Mouse (Mus musculus): ENCODE data around the gene Btbd2. TPM values are rescaled to one million over a fixed set of nuclear protein-coding genes. Genes with fewer than 3 reads are reported as not detected.
A peak's percentile ranks its signal among the peaks of the same experiment; 100 is the strongest.

The Btbd2 gene
- total and polyA plus RNA-seq, 2 experiments from 2014 or later = 36.7 to 92.2 TPM

DNA sequence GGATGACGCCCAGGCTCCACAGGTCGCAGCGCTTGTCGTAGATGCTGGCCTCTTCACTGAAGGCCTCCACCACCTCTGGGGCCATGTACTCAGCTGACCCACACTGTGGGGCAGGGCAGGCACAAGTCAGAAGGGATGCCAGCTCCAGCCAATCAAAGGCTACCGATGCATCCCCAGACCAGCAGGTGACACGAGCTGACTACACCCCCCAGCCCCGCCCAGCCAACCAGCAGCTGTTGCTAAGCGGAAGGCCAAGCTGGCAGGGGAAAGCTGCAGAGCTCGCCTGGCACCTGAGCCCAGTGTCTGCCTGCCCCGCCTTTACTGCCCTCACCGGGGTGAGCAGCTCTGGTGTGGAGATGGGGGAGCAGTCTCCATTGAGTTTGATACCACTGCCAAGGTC lies 11.7 kb upstream of the Btbd2 start:
- Histone ChIP-seq H3K27ac (ENCODE audit: low read depth) (no peak overlapping the region), H3K4me2 (ENCODE audit: low read depth, low read length) (no peak overlapping the region), H3K9ac (replicated peaks; ENCODE audit: low read depth, low read length) (no peak overlapping the region), H3K36me3 (replicated peaks; ENCODE audit: control insufficient read depth, insufficient read depth, low read length) (peaks cover 59% of the 10 kb centered on the region), H3K9me3 (replicated peaks; ENCODE audit: control insufficient read depth, low read length) (no peaks in the 10 kb centered on the region), H3K4me1 (ENCODE audit: control insufficient read depth, insufficient read depth) (peaks cover 45% of the 10 kb centered on the region), H3K4me3 (ENCODE audit: low read depth, low read length) (no peak overlapping the region), H3K27me3 (ENCODE audit: control insufficient read depth, insufficient read depth, low read length) (no peaks in the 10 kb centered on the region)
- no peak for DNase-seq (ENCODE audit: low spot score)
- ATAC-seq (ENCODE audit: insufficient read depth, low read depth) = no peak
- WGBS = 83% methylated on average over 11 of the region's 11 CpGs
- TF ChIP-seq CTCF (IDR thresholded peaks at IDR 0.05; ENCODE audit: low read depth) = no peak
- TF ChIP-seq EP300 (IDR thresholded peaks at IDR 0.05; ENCODE audit: low read depth) = no peak

DNA sequence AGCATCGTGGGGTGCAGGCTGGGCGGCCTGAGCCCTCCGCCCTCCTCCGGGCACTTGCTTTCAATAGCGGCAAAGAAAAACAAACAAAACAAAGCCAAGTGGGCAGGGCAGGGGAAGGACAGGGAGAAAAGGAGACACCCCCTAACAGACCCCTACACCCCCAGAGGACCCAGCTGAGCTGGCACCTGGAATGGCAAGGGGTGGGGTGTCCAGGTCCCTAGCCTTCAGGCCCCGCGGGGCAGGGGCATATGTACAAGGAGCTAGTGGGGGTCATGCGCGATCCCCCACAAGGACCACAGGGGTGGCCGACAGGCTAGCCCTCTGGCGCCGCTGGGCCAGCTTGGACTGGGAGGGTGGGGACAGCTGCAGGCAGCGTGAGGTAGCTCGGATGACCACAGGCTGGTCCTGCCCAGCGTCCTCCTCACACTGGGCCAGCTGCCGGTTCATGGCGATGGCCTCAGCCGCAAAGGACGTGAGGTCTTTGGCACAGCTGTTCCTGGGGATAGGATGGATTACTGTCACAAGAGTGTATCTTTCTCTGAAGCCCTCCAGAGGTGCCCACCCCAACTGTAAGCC lies 10.1 kb upstream of the Btbd2 start:
- H3K9me3 ChIP-seq (replicated peaks; ENCODE audit: control insufficient read depth, low read length) = no peaks in the 10 kb centered on the region
- no peak overlapping the region for H3K4me3 ChIP-seq (ENCODE audit: low read depth, low read length)
- H3K9ac ChIP-seq (replicated peaks; ENCODE audit: low read depth, low read length) = no peak overlapping the region
- TF ChIP-seq EP300 (IDR thresholded peaks at IDR 0.05; ENCODE audit: low read depth) = no peak
- no peak for TF ChIP-seq CTCF (IDR thresholded peaks at IDR 0.05; ENCODE audit: low read depth)
- ATAC-seq (ENCODE audit: insufficient read depth, low read depth) (no peak), DNase-seq (ENCODE audit: low spot score) (no peak)
- peaks cover 56% of the 10 kb centered on the region for H3K36me3 ChIP-seq (replicated peaks; ENCODE audit: control insufficient read depth, insufficient read depth, low read length)
- no peak overlapping the region for H3K4me2 ChIP-seq (ENCODE audit: low read depth, low read length)
- peaks cover 38% of the 10 kb centered on the region for H3K4me1 ChIP-seq (ENCODE audit: control insufficient read depth, insufficient read depth)
- 81% methylated on average over 19 of the region's 19 CpGs for WGBS
- no peak overlapping the region; the same call in 1 of the 2 replicates for H3K27ac ChIP-seq (ENCODE audit: low read depth)
- no peaks in the 10 kb centered on the region for H3K27me3 ChIP-seq (ENCODE audit: control insufficient read depth, insufficient read depth, low read length)

DNA sequence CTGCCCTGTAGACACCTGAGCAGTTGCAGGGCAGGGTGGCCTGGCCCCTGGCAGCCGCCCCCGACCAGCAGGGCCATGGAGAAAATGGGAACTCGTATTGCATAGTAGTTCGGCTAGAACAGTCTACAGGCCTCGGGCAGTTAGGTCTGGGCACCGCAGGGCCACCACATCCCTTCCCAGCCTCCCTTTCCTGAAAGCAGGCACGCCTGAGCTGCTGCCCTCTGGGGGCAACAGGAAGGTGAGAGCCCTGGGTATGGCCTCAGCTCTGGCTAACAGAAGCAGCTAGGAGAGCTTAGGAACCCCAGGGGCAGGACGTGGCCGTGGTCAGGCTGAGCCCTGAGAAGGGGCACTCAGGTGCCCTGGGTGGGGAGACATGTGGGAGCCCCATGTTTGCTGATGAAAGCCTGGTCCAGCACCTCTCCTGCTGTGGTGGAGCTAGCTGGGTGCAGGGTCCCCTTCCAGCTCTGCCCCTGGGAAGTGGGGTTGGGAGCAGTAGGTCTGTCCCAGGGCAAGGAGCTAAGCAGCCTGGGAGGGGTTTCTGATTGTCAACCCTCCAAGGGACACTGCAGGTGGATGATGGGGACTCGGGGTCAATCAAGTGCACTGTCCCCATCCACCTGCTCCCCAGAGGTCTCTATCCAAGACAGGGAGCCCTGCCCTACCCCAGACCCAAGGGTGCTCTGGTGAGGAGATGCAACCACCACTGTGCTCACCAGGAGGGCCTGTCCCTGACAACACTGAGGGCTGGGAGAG lies 9.3 kb upstream of the Btbd2 start:
- no peak overlapping the region for H3K4me2 ChIP-seq (ENCODE audit: low read depth, low read length)
- H3K27me3 ChIP-seq (ENCODE audit: control insufficient read depth, insufficient read depth, low read length) = no peaks in the 10 kb centered on the region
- DNase-seq (ENCODE audit: low spot score) = no peak
- H3K36me3 ChIP-seq (replicated peaks; ENCODE audit: control insufficient read depth, insufficient read depth, low read length) = peaks cover 50% of the 10 kb centered on the region
- peak overlapping the region; percentile 7; the same call in 1 of the 2 replicates for H3K9ac ChIP-seq (replicated peaks; ENCODE audit: low read depth, low read length)
- no peak overlapping the region for H3K4me3 ChIP-seq (ENCODE audit: low read depth, low read length)
- 70% methylated on average over 10 of the region's 10 CpGs for WGBS
- no peak for TF ChIP-seq EP300 (IDR thresholded peaks at IDR 0.05; ENCODE audit: low read depth)
- peak; percentile 22; the same call in 1 of the 2 replicates for TF ChIP-seq CTCF (IDR thresholded peaks at IDR 0.05; ENCODE audit: low read depth)
- no peak for ATAC-seq (ENCODE audit: insufficient read depth, low read depth)
- H3K4me1 ChIP-seq (ENCODE audit: control insufficient read depth, insufficient read depth) = peaks cover 34% of the 10 kb centered on the region
- peak overlapping the region; percentile 98 for H3K27ac ChIP-seq (ENCODE audit: low read depth)
- no peaks in the 10 kb centered on the region for H3K9me3 ChIP-seq (replicated peaks; ENCODE audit: control insufficient read depth, low read length)

DNA sequence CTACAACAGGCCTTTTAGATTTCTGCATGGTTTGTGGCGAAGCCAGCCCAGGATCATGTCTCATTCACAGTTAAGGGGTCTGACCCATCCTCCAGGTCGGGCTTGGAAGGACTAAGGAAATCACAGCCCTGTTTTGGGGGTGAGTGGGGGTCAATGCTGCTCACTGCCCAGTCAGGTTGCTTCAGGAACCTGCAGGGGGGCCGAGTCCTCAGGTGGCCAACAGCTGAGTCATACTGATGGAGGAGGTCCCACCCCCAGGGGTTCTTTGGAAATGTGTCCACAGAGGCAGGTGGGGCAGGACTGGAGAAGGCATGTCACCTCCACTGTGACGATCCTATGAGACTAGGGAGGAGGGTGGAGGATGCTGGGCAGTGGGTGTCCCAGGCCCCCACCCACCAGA lies 8.6 kb upstream of the Btbd2 start:
- Histone ChIP-seq H3K4me2 (ENCODE audit: low read depth, low read length) (0 out of 2 replicates have a peak overlapping the region, but pooled peaks have one; percentile 48), H3K9ac (replicated peaks; ENCODE audit: low read depth, low read length) (peak overlapping the region; percentile 7), H3K27me3 (ENCODE audit: control insufficient read depth, insufficient read depth, low read length) (no peaks in the 10 kb centered on the region), H3K36me3 (replicated peaks; ENCODE audit: control insufficient read depth, insufficient read depth, low read length) (peaks cover 43% of the 10 kb centered on the region), H3K4me1 (ENCODE audit: control insufficient read depth, insufficient read depth) (peaks cover 27% of the 10 kb centered on the region), H3K9me3 (replicated peaks; ENCODE audit: control insufficient read depth, low read length) (no peaks in the 10 kb centered on the region), H3K4me3 (ENCODE audit: low read depth, low read length) (no peak overlapping the region), H3K27ac (ENCODE audit: low read depth) (peak overlapping the region; percentile 98)
- no peak for TF ChIP-seq CTCF (IDR thresholded peaks at IDR 0.05; ENCODE audit: low read depth)
- no peak for TF ChIP-seq EP300 (IDR thresholded peaks at IDR 0.05; ENCODE audit: low read depth)
- no peak for DNase-seq (ENCODE audit: low spot score)
- ATAC-seq (ENCODE audit: insufficient read depth, low read depth) = no peak
- WGBS = 38% methylated on average over 4 of the region's 4 CpGs

DNA sequence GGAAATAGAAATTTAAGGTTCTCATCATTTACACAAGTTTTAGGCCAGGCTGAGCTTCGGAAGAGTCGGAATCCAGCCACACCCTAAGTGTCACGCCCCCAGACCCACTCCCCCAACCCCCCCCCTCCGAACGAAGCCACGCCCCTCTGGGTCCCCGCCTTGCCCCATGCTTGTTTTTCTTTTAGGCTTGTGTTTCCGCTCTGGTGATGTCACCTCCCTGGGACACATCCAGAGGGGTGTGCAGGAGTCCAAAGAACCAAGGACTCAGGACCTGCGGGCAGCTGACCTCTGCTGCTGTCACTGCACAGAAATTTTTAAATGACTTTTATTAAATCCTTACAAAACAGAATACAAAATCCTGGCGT lies 8.1 kb upstream of the Btbd2 start:
- WGBS = 10% methylated on average over 10 of the region's 10 CpGs
- peak; percentile 81 for DNase-seq (ENCODE audit: low spot score)
- ATAC-seq (ENCODE audit: insufficient read depth, low read depth) = peak; percentile 74
- no peaks in the 10 kb centered on the region for H3K27me3 ChIP-seq (ENCODE audit: control insufficient read depth, insufficient read depth, low read length)
- peak overlapping the region; percentile 98 for H3K27ac ChIP-seq (ENCODE audit: low read depth)
- no peak for TF ChIP-seq CTCF (IDR thresholded peaks at IDR 0.05; ENCODE audit: low read depth)
- no peak for TF ChIP-seq EP300 (IDR thresholded peaks at IDR 0.05; ENCODE audit: low read depth)
- peaks cover 23% of the 10 kb centered on the region for H3K4me1 ChIP-seq (ENCODE audit: control insufficient read depth, insufficient read depth)
- H3K4me2 ChIP-seq (ENCODE audit: low read depth, low read length) = peak overlapping the region; percentile 48
- peaks cover 40% of the 10 kb centered on the region for H3K36me3 ChIP-seq (replicated peaks; ENCODE audit: control insufficient read depth, insufficient read depth, low read length)
- H3K9ac ChIP-seq (replicated peaks; ENCODE audit: low read depth, low read length) = peak overlapping the region; percentile 7; the same call in 1 of the 2 replicates
- H3K4me3 ChIP-seq (ENCODE audit: low read depth, low read length) = peak overlapping the region; percentile 20; the same call in 1 of the 2 replicates
- H3K9me3 ChIP-seq (replicated peaks; ENCODE audit: control insufficient read depth, low read length) = no peaks in the 10 kb centered on the region

All from heart, postnatal 0 days (tissue).